Mouse (Mus musculus): ENCODE measurements around the gene P2rx7.
A peak's percentile ranks its signal among the peaks of the same experiment; 100 is the strongest.

Gene P2rx7

GRCm38 (mm10) chr5:122643701-122644100, at the start of gene P2rx7:
TSS of gene P2rx7 (plus strand) at chr5:122643911.
- peak; percentile 29; the same call in 1 of the 2 replicates for ATAC-seq (ENCODE audit: low TSS enrichment)

DNA sequence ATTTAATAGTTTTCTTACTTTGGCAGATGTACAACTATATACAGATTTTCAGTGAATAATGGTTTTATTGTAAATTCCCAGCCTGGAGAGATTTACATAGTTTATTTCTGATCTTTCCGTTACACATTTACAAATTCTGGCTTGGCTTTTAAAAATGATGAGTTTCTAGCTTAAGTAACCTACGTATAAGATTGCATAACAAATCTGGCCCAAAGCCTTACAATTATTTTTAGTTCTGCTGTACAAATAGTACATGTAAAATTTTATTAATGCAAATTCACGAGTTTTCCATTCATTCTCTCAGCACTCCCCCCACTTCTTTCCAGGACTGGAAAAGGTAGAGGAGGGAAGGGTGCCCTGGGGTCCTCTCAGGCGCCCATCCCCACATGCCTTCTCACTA, 48.2 kb upstream of the P2rx7 start:
- ATAC-seq (ENCODE audit: low TSS enrichment) = no peak

GRCm38 (mm10) chr5:122602233-122602632, 41.5 kb upstream of the P2rx7 start:
- ATAC-seq (ENCODE audit: low TSS enrichment) = 0 out of 2 replicates have a peak, but pooled peaks have one; percentile 16

DNA sequence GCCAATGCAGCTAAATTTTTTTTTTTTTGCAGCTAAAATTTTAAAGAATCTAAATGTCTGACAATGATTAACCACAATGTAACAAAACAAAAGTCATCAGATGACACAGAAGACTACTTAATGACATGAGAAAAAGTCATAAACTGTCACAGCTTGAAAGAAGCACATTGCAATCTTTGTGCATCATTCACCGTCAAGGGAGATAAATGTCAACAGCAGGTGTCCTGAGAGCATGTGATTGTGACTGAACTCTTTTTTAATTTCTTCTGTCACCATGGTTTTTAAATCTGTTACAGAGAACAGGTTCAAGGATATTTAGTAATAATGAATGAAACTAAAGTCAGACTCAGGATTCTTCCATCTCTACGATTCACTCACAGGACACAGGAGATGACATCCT, 38.8 kb upstream of the P2rx7 start:
- no peak for ATAC-seq (ENCODE audit: low TSS enrichment)

DNA sequence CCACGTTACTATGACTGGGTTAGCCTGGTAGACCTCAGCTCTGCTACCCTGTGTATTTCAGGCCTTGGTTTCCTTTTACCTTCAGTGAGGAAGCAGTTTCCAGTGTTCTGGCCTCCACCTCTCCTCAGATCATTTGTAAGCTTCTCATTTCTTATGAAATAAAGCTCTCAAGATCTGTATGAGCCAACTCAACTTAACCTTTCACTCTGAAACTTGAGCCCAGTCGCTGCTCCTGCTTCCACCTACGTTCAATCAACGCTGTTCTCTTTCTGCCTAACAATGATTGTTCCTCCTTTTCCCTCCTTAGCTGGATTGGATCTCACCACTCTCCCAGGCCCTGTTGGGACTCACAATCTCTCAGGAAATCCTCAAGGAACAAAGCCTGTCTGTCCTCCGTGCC, 32.1 kb upstream of the P2rx7 start:
- no peak for ATAC-seq (ENCODE audit: low TSS enrichment)

DNA sequence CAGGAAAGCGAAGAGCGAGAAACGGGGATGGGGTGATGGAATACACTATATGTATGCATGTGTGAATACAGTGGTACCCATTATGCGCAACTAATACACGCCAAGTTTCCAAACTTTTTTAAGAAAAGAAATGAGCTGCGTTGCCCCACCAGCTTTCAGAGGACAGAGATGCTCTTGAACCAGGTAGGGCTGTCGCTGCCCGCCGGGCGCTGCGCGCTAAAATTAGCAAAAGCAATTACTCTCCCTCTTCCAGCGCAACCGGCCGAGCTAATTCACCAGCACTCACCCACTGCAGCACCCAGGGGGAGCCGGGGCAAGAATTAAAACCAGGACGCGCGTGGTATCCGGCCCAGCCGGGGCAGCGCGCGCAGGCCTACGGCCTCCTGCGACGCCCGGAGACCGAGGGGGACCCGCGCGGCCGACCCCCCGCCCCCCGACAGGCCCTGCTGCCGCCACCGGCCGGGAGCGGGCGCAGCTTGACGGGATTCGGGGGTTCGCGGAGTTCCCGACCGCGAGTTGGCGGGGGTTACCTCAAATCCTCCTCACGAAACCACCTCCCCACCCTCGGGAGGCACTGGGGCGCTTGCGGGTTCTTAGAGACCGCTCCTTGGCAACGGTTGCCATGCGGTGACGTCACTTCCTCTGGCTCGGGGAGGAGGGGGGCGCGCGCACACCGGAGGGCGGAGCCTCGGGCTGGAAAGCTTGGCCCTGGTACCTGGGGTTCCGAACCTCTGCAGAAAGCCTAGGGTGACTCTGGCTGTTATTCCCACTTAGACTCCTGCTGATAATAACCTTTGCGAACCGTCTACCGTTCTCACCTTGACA, 29.6 kb upstream of the P2rx7 start, which contains the start of gene Ift81:
Ift81 (minus strand) TSS at position 611 of the 825 bp plus-strand sequence.
- ATAC-seq (ENCODE audit: low TSS enrichment) = peak; percentile 77

- 0 out of 2 replicates have a peak, but pooled peaks have one; percentile 22 for ATAC-seq (ENCODE audit: low TSS enrichment)
Observed at GRCm38 (mm10) chr5:122617718-122618117, 26.0 kb upstream of the P2rx7 start.

GRCm38 (mm10) chr5:122619686-122620296, 23.9 kb upstream of the P2rx7 start:
- ATAC-seq (ENCODE audit: low TSS enrichment) = peak; percentile 24; the same call in 1 of the 2 replicates

GRCm38 (mm10) chr5:122621376-122621886, 22.3 kb upstream of the P2rx7 start:
- ATAC-seq (ENCODE audit: low TSS enrichment) = no peak

DNA sequence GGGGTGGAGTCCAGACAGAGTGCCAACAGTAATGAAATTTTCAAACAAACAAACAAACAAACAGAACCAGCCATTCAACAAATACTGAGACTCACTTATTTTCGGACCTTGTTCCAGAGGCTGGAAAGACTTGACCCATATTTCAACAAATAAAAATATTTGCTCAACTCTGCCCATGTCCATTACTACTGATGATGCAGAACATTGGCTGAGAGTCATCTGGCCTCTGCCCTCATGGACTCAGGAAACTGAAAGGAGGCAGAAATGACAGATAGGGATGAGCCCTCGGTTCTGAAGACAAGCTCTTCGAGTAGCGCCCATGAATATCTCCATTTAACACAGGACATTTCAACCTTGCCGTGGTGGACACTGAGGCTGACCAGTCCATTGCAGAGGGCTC, 21.2 kb upstream of the P2rx7 start:
- ATAC-seq (ENCODE audit: low TSS enrichment) = no peak

- no peak for ATAC-seq (ENCODE audit: low TSS enrichment)
Observed at GRCm38 (mm10) chr5:122623861-122624260, 19.9 kb upstream of the P2rx7 start.

DNA sequence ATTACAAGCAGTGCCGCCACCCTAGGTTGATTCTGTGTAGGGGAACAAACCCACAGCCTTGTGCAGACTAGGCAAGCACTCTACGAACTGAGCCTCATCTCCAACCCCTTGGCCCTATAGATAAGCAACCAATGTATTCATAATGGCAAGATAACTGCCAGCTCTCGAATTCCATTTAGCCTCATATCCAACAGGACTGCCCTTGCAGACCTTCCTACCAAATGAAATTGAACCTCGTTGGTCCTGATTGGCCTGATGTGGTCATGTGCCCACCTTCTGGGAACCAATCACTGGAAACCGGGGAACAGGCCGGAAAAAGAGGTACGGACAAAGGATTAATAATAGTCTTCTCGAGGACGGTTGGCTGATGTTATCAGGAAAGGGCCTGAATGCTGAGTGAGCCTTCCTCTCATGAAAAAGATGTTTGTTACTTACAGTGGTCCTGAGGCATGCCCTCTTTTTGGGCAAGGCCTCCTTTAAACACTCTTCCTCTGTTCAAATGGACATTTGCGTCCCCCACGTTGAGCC, 18.7 kb upstream of the P2rx7 start:
- ATAC-seq (ENCODE audit: low TSS enrichment) = no peak

- ATAC-seq (ENCODE audit: low TSS enrichment) = peak; percentile 32; the same call in 1 of the 2 replicates
Observed at GRCm38 (mm10) chr5:122625565-122626252, 18.0 kb upstream of the P2rx7 start.

GRCm38 (mm10) chr5:122627243-122627642, 16.5 kb upstream of the P2rx7 start:
- peak; percentile 83 for ATAC-seq (ENCODE audit: low TSS enrichment)

GRCm38 (mm10) chr5:122635228-122635627, 8.5 kb upstream of the P2rx7 start:
- ATAC-seq (ENCODE audit: low TSS enrichment) = no peak

GRCm38 (mm10) chr5:122636308-122636707, 7.4 kb upstream of the P2rx7 start:
- no peak for ATAC-seq (ENCODE audit: low TSS enrichment)

DNA sequence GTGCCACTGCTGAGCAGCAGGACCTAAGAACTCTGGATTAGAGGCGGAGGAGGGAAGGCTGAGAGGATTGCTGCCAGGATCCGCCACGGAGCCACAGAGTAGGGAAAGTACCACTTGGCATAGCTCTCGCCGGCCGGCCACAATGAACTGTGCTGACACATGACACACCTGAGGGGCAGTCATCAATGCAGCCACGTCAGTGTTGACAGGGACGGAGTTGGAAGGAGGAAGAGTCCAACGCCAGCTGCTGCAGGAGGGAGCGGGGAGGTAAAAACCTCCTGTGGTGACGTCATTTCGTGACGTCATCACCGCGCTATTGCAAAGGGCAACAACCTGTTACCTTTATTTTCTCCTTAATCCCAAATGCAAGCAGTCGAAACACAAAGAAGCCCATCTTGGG, 6.8 kb upstream of the P2rx7 start:
- peak; percentile 47; the same call in 1 of the 2 replicates for ATAC-seq (ENCODE audit: low TSS enrichment)

- no peak for ATAC-seq (ENCODE audit: low TSS enrichment)
Observed at GRCm38 (mm10) chr5:122638296-122638695, 5.4 kb upstream of the P2rx7 start.

DNA sequence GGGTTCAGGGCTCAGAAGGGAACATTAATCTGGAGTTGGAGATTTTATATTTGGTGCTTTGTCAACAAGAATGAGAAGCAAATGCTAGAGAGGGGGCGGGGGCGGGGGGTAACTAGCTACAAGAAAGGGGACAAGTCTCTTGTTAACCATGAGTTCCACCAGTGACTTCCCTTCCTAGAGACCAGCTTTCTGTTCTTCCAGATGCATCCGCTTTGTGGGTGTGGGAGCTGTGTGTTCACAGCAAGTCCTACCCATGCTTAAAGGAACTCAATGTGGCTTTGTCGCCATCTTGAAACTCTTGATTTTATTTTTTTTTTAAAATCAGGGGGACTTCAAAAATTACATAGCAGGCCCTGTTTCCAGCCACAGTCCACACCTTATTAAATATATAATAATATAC, 4.2 kb upstream of the P2rx7 start:
- no peak for ATAC-seq (ENCODE audit: low TSS enrichment)

DNA sequence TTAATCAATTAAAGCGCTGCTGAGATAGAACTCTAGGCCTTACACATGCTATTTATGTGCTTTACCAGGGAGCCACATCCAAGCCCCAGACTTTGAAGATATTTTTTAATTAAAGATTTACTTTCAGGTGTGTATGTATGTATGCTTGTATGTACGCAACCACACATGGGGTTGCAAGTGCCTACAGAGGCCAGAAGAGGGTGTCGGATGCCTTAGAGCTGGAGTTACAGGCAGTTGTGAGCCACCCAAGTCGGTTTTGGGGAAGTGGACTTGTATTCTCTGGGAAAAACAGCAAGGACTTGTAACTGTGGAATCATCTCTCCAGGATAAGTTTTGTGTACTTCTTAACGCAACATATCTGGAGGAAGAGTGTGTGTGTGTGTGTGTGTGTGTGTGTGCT, 3.7 kb upstream of the P2rx7 start:
- ATAC-seq (ENCODE audit: low TSS enrichment) = no peak

- ATAC-seq (ENCODE audit: low TSS enrichment) = peak; percentile 41; the same call in 1 of the 2 replicates
Observed at GRCm38 (mm10) chr5:122644111-122644607, 448 bp downstream of the P2rx7 start.

DNA sequence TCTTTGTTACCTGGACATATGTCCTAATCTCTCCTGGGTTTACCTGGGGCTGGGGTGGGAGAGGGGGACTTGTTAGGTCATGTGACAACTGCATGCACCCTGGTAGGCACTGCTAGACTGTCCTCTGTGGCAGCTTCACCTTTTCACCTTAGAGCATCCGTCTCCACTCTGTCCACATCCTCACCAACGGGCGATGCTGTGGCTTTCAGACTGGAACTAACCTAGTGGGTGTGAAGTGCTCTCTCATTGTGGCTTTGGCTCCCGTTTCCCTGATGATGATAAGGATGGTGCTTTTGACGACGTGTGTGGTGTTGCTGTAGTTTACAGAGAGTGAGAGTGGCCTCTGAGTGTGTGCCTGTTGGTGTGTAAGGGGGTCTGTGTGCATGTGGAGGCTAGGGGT, 1.6 kb downstream of the P2rx7 start:
- ATAC-seq (ENCODE audit: low TSS enrichment) = no peak

Measured in frontal cortex, adult (tissue).